Mouse (Mus musculus) left cerebral cortex, adult 9 months (tissue): ENCODE results near the gene Serinc4.

Experiments
- DNase-seq, 2 experiments: peaks; one replicate each; pipeline ENCODE4 v3.0.0; 2022; ENCODE audit warnings: low spot score in 2 of 2

Serinc4 gene

DNA sequence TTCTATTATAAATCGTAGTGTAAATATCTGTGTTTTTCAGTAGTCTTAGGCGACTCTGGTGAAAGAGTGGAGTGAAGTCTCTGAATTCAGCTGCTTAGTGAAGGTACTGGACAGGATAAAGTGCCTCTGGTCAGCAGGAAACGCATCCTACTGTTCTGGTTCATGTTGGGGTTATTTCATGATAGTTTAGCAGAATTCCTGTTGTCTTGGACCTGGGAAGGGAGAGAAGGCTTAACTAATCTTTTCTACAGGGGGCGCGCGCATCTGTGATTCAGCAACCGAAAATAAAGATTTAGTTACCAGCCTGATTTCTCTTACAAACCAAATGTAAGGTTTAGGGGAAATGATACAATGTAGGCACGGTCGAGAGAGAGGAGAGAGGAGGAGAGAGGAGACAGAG is 8.4 kb downstream of the Serinc4 start:
- peak in 1 of 2 experiments; percentile 55 for DNase-seq

DNA sequence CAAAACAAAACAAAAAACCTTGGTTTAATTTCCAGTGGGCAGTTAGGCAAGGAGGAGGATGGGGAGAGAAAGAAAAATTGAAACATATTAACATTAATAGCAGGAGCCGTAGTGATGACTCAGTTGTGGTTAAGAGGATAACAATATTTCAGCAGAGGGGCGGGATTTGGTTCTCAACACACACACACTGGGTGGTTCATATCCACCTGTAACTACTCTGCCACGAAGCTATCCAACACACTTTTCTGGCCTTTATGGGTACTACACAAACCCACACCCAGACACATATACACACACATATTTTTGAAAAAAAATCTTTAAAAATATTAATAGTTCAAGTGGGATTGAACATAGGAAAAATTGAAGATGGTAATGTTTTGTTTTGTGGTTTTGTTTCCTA is 9.6 kb downstream of the Serinc4 start:
- DNase-seq = no peak

DNA sequence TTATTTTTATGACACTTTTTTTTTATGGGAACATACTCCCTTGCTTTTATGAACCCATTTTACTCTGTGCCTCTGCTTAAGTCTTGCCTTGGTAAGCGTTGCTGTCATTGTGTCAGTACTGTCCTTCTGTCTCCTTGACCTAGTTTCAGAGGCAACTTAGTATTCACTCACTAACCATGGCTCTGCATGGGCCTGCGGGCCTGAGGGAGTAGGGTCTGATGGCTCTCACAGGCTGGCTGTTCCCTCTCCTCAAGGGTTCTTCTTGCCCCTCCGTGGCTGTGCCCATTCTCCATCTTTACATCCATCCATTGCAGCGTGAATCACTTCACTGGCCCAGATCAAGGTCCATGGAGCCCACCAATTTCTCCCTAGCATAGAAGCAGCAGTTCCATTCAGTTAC is 10.1 kb downstream of the Serinc4 start:
- DNase-seq = no peak

DNA sequence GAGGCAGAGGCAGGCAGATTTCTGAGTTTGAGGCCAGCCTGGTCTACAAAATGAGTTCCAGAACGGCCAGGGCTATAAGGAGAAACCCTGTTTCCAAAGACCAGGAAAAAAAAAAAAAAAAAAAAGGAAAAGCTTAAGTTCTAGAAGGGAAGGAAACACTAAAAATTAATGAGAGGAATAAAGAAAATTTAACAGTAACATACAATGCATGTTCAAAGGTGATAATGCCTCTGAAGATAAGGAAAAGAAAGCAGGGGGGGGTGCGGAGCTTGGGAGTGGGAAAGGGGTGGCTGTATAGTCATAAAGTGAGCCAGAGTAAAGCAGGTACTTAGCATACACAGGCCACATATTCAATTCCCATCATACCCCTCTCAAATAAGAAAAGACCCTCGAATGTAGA is 11.5 kb downstream of the Serinc4 start:
- DNase-seq = no peak

DNA sequence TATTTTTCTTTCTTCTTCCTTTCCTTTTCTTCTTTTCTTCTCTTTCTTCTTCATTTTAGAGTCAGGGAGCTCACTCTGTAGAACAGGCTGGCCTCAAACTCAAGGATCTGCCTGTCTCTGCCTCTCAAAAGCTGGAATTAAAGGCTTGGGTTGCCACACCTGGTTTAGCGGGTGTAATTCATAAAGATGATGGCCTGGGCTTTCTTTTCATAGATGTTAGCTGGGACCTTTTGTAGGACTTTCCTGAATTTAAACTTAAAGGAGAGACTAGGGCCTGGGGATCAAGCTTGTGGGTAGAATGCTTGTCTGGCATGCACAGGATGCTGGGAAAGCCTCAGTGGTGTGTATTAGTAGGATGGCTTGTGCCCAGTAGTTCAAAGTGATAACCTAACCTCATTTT is 12.4 kb downstream of the Serinc4 start, which contains the start of gene Ell3:
Ell3 (minus strand) TSS at position 101 of the 400 bp plus-strand sequence.
- DNase-seq = no peak

DNA sequence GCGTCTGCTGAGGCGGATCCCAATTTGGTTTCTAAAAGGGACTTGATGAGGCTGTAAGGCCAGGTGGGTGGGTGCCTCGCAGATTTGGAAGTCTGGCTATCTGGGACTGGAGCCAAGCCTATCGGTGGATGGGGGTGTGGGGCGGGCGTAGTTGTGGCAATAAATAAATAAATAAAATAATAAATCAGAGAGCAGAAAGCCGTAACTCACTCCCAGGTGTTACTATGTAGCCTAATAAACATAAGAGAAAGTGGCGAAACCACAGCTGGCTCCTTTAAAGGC is 13.6 kb downstream of the Serinc4 start:
- DNase-seq = no peak

DNA sequence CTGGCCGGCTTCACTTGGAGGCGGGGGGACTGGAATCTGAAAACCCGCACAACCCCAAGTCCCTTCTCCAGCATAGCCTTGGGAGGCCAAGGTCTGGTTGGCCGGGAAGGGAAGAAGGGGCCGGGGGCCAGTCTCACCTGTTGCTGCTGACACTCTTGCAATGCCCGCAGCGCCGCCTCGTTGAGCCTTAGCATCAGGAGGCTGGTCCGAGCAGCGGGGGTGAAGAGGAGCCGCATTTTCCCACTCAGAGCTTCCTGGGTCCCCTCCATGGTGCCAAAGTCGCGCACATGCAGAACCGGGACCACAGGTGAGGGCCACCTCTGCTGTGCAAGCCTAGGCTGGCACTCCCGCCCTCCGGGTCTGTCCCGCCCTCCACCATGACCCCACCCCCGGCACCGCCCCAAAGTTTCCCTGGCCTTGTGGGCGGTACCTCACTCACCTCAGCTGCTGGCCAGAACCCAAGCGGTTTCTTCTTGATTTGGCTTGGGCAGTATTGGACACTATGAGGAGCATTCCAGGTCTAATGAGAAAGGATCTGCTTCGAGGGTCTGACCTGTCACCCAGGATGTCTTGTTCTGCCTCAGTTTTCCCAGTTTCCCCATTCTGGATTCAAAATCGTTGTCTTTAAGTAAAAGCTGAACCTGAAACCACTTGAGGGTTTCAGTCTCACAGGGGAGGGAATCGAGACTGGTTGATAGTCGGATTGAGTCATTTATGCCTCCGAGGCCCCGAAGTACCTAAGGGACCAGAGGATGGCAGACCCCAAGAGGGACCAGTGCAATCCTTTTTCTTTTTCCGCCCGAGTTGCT is 14.1 kb downstream of the Serinc4 start:
- DNase-seq = no peak

DNA sequence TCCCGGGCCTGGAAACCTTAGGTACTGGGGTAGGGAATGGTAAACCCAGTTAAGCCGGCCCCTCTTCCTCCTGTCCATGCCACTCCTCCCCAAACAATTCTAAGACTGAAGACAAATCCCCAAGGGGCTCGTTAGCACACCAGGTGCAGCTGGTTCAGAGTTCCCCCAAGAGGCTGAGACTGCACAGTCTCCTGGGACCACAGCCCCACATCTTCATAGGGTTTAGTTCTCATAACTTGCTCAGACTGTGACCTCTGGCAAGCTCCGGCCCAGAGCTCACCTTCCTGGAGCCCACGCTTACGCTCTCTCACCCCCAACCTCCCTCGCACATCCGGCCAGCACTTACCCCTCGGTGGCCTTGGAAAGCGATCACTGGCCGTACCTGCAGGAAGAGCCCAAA is 14.8 kb downstream of the Serinc4 start:
- no peak for DNase-seq

DNA sequence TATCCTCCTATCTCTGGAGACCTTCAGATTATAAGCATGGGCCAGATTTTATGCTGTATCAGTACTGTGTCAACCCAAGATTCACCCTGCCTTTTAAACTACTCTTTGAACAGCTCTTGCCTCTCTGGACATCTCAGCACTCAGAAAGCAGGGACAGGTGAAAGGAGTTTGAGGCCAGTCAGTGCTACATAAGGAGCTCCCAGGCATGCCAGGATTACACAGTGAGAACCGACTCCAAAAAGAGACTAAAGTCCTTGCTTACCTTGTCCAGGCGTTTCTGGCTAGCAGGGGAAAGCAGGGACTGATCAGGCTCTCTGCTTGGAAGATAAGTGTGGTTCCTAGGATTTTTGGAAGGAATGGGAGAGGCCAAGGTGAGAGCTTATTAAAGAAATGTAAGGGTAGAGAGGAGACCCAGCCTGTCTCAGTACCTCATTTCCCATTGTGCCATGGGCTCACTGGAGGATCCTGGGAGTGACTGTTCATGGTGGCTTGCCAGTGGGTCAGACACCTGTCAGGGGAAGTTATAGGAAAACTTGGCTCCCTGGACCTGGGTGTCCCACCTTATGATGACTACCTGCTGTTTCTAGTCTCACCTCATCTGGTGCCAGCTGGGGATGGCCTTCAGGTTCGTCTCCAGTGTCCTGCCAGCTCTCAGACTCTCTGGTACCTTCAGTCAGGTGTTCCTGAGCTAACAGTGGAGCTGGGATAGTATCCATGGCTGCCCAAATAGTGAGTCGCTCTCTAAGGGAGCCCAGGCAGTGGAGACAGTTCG is 15.6 kb downstream of the Serinc4 start:
- DNase-seq = no peak

DNA sequence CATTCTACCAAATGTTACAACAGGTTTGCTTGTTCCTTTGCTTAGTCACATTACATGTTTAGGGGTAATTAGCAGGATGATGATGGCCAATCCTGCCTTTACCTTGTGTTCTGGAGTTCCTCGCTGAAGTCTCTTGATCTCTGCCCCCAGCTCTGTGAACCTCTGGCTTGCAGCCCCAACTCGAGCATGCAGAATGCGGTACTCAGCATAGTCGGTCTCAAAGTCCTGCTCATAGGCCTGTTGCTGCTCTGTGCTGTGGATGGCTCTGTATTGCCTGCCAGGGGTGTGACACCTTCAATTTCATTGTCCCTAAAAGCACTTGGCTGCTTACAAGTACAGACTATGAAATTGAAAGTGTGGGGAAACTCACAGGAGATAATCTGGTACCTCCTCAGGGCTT is 16.8 kb downstream of the Serinc4 start:
- no peak for DNase-seq

DNA sequence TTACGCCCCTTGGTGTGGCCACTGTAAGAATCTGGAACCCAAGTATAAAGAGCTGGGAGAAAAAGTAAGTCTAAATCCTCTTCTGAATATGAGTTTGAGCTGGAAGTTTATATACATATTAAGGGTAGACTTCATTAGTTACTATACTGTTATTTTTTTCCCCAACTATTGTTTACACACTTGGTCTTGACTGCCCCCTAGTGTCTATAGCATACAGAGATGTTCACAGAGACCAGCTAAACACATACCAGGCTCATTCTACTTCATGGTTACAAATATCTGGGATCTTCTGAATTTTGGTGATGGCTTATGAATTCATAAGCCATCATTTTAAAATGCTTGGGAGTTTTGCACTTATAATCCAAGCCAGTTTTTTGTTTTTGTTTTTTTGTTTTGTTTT is 21.7 kb downstream of the Serinc4 start:
- DNase-seq = no peak

DNA sequence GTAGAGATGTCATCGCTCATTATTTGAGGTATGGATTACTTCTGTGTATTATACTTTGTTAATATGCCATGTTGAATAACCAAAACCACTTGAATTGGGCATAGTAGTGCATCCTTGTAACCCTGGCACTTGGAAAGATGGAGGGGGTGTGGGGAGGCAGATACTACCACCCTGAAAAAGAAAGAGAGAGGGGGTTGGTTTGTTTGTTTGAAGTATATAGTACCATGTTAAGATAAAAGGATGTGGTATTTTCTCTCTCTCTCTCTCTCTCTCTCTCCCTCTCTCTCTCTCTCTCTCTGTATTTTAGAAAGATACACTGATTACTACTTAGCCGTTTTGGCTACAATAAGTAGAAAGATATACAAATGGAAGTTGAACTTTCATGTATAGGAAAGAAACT is 30.7 kb downstream of the Serinc4 start:
- DNase-seq = no peak

DNA sequence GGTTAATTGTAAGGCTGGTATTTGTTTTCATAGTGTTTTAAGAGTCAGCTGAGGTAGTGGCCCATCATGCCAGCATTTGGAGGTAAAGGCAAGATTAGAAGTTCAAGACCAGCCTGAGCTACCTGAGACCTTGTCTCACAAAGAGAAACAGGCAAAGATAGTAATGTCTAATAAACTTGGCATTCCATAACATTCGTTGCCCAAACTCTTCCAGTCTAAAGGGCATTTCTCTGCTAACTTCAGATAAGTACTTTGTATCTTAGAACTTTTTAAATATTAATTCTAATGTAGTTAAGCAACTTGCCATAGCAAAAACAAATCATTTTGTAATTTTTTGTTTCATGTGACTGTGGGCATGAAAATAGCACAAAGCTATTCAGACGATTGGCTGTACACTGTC is 33.4 kb downstream of the Serinc4 start:
- no peak for DNase-seq

DNA sequence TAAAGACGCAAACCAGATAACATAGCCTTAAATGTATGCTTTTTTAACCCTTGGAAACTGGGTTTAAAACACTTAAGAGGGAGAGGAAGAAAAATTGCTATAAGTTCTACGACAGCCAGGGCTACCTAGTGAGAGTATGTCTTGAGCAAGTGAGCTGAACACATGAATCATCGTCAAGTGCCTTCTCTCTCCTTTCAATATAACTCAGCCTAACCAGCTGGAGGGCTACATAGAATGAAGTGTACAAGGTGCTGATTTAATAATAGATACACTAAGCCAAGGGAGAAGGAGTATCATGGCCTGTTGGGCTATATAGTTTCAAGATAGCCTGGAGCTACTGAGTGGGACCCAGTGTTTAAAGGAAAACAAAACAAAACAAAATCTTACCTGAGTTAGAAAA is 38.1 kb downstream of the Serinc4 start:
- no peak for DNase-seq

DNA sequence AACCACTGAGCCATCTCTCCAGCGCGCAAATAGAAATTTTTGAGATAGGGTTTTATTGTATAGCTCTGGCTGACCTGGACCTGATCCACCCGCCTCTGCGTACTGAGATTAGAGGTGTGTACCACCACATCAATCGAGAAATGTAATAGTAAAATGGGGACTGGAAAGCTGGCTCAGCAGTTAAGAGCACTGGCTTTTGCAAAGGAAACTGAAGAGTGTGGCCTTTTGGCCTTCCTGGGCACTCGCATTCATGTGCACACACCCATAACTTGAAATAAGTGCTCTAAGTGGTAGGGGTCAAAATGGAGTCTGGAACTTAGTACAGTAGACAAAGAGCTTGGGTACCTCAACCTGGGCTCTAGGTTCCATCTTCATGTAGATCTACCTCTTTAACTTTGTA is 40.2 kb downstream of the Serinc4 start:
- no peak for DNase-seq

DNA sequence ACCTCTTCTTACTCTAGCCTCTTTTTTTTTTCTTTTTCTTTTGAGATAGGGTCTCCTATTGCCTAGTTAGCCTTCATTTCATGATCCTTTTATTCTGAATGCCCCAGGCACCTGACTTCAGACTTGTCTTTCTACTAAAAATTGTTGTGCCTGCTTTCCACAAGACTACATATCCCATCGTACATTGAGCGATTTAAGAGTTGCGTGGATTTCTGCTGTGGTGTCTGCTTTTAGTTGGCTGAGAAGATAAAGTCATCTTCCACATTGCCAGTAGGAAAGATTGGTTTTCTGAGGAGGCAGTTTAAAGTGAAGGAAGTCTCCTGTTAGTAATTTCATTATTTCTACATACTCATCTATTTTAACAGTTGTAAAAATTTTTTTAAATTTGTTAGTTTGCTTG is 41.0 kb downstream of the Serinc4 start:
- DNase-seq = no peak

DNA sequence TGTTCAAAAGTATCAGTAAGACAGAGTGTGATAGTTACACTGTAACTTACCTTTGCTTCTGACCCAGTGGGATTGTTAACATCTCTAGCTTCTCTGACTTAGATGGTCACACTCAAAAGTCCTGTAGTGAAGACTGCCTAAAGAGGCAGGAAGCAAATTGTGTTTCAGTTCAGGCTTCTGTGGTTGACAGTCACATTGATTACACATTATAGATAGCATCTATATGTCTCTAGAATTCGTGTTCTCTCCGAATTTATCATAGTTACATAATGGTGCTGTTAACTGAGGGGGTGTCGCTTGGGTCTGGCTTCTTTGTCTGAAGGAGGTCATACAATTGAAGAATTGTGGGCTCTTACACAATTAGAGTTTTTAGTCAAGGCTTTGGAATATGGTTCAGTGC is 41.5 kb downstream of the Serinc4 start:
- DNase-seq = no peak

DNA sequence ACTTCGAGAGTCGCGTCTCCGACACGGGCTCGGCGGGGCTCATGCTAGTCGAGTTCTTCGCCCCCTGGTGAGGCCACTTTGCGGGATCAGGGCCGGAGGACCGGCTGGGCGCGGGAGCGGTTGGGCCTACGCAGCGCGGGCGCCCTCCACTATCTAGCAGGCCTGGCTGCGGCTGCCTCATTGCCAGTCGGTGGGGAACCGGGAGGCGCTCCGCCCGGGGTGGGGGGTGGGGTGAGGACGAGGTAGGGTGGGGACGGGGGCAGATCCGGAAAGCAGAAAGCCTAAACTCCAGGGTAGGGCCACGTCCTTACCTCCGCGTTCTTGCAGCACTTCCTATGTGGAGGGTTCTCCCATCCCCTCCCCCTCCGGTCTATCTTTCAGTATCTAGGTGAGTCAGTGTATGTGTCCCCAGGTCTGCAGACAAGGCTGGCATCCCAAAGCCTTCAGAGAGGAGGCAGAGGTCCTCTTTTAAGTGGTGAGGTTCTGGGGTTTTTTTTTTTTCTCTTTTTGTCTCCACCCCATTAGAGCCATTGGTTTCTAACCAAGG is 42.4 kb downstream of the Serinc4 start:
- peak in 1 of 2 experiments; percentile 31 for DNase-seq

DNA sequence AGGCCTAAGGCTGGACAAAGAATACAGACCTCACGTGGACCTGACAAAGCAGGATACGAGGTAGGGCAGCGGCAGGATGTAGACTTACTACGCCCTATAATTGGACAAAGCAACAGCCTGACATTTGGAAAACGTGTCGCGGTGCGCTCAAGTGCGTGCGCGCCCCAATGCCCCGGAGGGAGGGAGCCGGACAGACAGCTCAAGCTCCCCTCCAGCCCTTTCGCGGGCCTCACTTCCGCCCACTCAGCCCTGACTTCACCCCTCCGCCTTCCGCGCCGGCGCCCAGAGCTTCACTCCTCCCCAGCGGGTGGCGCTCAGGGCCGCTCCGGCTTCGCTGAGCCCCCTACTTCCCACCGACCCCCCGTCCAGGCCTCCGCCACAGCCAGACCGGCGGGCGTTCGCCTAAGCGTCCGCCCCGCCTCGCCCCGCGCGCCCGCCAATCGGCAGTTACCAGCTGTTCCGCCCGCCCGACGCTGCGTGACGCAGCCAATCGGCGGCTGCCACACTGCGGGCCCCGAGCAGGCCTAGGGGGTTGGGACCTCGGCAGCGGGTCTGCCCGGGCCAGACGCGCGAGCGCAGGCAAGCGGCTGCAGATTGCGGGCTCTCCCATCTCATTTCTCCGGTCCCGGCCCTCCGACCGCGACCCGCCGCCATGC is 43.1 kb downstream of the Serinc4 start, which contains the start of the genes Pdia3 and Catsper2:
Pdia3 (plus strand) TSS at position 389 of the 656 bp plus-strand sequence.
Catsper2 (minus strand) TSS at position 406 of the 656 bp plus-strand sequence.
- DNase-seq = peak; percentile 89 to 95

DNA sequence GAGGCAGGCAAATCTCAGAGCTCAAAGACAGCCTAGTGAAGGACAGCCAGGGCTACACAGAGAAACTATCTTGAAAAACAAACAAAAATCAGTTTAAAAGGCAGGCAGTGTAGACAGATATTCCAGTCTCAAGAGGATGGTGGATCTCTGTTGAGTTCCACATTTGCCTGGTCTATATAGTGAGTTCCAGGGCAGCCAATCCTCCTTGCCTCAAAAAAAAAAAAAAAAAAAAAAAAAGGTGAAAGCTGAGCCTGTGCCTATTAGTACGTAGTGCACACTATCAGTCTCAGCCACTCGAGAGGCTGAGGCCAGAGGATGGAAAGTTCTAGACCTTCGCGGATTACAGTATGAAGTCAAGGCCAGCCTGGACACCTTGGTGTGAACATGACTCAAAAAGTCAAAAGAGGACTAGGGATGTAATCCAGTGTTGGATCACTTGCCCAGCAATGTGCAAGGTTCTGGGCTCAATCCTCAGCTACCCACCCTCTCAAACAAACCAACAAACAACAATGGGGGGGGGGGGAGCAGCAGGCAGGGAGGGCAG is 43.7 kb downstream of the Serinc4 start:
- no peak for DNase-seq

DNA sequence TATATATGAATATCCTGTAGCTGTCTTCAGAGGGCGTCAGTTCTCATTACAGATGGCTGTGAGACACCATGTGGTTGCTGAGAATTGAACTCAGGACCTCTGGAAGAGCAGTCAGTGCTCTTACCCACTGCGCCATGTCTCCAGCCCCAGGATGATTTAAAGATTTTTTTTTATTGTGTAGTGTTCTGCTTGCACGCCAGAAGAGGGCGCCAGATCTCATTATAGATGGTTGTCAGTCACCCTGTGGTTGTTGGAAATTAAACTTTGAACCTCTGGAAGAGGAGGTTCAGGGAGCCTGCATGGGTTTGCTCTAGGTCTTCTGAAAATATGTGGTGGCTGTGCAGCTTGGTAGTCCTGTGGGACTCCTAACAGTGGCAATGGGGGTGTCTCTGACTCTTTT is 48.4 kb downstream of the Serinc4 start:
- DNase-seq = no peak

DNA sequence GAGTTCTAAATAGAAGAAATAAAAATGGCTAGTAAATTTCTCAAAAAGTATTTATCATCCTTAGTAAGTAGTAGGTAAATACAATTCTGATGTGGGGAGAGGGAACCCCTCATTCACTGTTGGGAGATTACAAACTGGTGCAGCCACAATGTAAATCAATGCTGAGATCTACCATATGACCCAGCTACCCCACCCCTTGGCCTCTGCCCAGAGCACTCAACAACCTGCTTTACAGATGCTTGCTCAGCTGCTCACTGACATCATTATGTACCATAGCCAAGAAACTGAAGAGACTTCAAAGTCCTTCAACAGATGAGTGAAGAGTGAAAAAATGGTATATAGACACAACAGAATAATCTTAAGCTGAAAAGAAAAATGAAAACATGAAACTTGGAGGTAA is 53.3 kb downstream of the Serinc4 start:
- DNase-seq = no peak
